Mouse (Mus musculus) right cerebral cortex, postnatal 25 days (tissue): ENCODE data around the gene Misp.

Experiments used
- DNase-seq: peaks from one replicate; pipeline ENCODE4 v3.0.0; 2022

Misp gene

GRCm38 (mm10) chr10:79831583-79831982 is 10.8 kb downstream of the Misp start:
- no peak for DNase-seq

GRCm38 (mm10) chr10:79832026-79832785 is 11.4 kb downstream of the Misp start:
- no peak for DNase-seq

GRCm38 (mm10) chr10:79832786-79833181 is 12.0 kb downstream of the Misp start:
- DNase-seq, result no peak

- peak; percentile 73 for DNase-seq
These were observed 14.1 kb downstream of the Misp start for GRCm38 (mm10) chr10:79834769-79835398.

- no peak for DNase-seq
These were observed 16.1 kb downstream of the Misp start for GRCm38 (mm10) chr10:79836918-79837317.

GRCm38 (mm10) chr10:79838151-79838550 is 17.4 kb downstream of the Misp start:
- no peak for DNase-seq

- DNase-seq, result no peak
These were observed 19.3 kb downstream of the Misp start for GRCm38 (mm10) chr10:79840091-79840490.

GRCm38 (mm10) chr10:79840644-79841551 is 20.1 kb downstream of the Misp start:
- peak; percentile 76 for DNase-seq

GRCm38 (mm10) chr10:79842322-79842721 is 21.5 kb downstream of the Misp start:
- no peak for DNase-seq

- no peak for DNase-seq
These were observed 22.7 kb downstream of the Misp start for GRCm38 (mm10) chr10:79843476-79843875.

- no peak for DNase-seq
These were observed 25.8 kb downstream of the Misp start for GRCm38 (mm10) chr10:79846553-79846952.

- DNase-seq, result no peak
These were observed 29.3 kb downstream of the Misp start for GRCm38 (mm10) chr10:79849941-79850628.

- no peak for DNase-seq
These were observed 30.9 kb downstream of the Misp start for GRCm38 (mm10) chr10:79851653-79852052.

- DNase-seq, result no peak
These were observed 31.5 kb downstream of the Misp start for GRCm38 (mm10) chr10:79852107-79852789.

GRCm38 (mm10) chr10:79852827-79853226 is 32.0 kb downstream of the Misp start:
- no peak for DNase-seq

GRCm38 (mm10) chr10:79853392-79853791 is 32.6 kb downstream of the Misp start:
- DNase-seq, result peak; percentile 80

GRCm38 (mm10) chr10:79853860-79854795 is 33.3 kb downstream of the Misp start, which contains the start of gene Ptbp1:
TSS of gene Ptbp1 (plus strand) at chr10:79854427.
- peak; percentile 99 for DNase-seq

GRCm38 (mm10) chr10:79854801-79855541 is 34.2 kb downstream of the Misp start:
- peak; percentile 64 for DNase-seq

- DNase-seq, result no peak
These were observed 34.9 kb downstream of the Misp start for GRCm38 (mm10) chr10:79855558-79856184.

GRCm38 (mm10) chr10:79856280-79856679 is 35.5 kb downstream of the Misp start:
- no peak for DNase-seq
